Mouse (Mus musculus) CD4-positive helper T cell, adult 2 months (primary cell): ENCODE measurements around the gene Tmem132d.

Experiments
- DNase-seq: peaks from one replicate; pipeline ENCODE4 v3.0.0-alpha.2; 2012; ENCODE audit warnings: low read depth, missing footprints, low spot score

The Tmem132d gene

DNA sequence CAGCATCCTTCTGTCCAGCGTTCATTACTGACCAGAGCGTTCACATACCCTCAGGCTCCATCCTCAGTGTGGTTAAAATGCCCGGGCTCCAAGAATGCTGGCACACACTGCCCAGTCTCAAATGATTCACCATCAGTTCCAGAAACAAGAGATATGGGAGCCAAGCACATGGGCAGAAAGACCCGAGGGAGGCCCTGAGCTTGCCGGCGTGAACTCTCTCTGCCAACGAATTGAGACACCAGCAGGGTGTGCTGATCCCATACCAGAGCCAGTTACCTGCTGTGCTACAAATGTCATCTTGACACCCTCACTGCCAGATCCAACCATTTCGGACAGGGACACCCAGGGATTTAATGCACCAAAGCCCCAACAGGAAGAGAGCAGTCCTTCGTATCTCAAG, 25.3 kb downstream of the Tmem132d start:
- DNase-seq = no peak

DNA sequence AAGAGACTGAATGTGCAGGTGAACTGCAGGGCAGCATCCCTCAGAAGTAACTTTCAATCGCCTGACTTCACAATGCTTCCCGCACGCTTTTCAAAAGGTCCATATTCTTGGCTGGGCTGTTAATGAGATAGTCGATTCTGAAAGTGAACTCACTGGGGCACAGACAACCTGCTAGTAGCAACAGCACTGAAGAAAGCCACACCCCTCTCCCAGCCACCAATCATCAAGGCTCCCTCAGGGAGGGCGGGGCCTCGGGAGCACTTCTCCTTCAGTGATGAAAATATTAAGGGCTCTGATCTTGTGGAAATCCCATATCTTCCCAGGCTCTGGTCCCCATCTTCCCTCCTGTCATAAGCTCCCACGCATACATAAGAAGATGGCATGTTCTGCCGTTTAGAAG, 27.8 kb downstream of the Tmem132d start:
- no peak for DNase-seq

DNA sequence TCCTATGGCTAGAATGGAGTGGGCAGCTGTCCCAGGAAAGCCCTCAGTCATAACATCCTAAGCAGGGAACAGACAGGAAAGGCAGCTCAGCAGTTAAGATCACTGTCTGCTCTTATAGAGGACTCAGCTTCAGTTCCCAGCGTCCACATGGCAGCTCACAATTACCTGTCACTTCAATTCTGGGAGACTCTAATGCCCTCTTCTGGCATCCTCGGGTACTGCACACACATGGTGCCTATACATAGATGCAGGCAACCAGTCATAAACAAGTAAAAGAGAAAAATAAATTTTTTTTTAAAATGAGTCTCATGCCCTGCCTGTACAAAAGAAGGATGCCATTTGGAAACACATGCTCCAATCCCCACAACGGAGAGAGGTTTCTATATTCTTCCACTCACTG, 28.7 kb downstream of the Tmem132d start:
- DNase-seq = no peak

DNA sequence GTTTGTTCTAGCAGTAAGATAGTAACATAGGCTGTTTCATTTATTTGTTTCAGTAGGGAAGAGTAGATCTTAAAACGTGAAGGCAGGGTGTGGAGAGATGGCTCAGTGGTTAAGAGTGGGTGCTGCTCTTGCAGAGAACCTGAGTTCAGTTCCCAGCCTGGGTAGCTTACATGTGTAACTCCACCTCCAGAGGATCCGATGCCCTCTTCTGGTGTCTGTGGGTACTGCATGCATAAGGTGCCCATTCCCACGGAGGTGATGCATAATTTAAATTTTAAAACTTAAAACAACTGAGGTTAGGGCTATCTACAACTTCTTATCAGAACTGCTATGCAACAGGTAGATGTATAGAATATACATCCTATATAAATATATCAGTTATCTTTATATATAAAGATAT, 40.5 kb downstream of the Tmem132d start:
- DNase-seq = no peak

DNA sequence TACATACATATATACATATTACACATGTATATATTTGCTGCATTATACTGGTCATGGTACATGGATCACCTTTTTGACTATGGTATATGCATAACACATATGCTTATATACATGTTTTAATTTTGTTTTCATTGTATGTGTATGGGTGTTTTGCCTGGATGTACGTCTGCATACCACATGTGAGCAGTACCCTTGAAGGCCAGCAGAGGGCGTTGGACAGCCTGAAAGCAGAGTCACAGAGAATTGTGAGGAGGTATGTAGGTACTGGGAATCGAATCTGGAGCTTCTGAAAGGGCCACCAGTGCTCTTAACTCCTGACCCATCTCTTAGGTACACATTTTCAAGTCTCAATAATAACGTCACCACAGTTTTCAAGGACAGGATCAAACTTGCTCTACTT, 43.2 kb downstream of the Tmem132d start:
- no peak for DNase-seq

DNA sequence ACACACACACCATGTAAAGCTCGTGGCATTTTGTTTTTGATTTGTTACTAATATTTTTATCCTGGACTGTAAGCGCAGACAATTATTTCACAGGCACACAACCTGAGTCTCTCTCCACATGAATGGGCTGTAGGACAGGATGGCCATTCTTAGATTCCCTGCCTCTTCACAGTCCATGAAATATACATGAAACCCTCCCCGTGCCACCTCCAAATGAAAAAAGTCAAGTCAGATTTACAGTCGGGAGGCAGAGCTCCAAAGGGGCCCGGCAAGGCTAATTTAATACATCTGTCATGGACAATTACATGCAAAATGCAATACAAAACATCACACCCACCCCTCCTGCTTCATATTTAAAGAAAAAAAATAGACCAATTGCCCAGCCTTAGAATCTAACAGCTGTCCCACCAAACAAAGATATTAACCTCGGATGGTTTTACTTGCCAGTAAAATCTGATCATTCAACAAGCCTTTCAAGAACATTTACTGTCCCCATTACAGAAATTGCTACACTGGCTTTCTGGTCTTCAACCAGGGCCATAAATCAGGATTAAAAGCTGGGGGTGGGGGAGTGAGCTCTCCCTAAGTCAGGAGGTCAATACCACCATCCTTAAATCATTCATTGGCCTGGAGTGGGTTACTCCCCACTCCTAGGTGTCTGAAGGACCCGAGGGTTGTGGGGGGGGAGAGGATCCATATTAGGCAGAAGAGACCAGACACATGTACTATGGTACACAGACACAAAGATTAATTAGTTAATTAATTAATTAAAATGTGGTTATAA, 44.3 kb downstream of the Tmem132d start:
- no peak for DNase-seq

DNA sequence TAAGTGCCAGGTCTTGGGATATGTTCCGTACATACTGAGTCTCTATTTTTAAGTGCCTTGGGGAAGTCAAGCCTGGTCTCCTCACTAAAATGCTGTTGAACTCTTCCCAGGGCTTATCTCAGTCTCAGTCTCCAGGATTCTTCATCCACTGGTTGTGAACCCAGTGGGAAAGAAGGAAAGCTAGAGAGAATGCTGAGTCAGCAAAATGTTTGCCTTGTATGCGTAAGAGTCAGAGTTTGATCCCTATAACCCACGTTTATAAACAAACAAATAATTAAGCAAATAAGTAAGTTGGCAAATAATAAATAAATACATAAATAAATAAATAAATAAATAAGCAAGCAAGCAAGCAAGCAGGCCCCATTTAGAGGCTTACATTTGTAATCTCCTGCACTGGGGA, 63.1 kb downstream of the Tmem132d start:
- no peak for DNase-seq

DNA sequence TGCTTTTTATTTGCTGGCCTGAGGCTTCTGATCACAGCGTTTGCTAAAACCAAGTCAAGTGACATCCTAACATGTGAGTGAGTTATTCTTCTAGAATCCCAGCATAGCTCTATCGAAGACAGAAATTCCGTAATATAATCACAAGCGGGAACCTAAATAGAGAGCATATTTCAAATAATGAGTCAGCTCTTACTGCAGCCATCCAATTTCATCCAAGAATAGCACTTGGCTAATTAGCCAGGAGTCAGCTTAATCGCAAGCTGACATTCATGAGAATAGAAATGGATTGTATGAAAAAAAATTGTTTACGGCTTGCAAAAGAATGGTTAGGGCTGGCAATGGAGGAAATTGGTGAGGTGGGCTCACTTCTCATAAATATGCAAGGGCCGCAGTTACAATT, 63.8 kb downstream of the Tmem132d start:
- no peak for DNase-seq

DNA sequence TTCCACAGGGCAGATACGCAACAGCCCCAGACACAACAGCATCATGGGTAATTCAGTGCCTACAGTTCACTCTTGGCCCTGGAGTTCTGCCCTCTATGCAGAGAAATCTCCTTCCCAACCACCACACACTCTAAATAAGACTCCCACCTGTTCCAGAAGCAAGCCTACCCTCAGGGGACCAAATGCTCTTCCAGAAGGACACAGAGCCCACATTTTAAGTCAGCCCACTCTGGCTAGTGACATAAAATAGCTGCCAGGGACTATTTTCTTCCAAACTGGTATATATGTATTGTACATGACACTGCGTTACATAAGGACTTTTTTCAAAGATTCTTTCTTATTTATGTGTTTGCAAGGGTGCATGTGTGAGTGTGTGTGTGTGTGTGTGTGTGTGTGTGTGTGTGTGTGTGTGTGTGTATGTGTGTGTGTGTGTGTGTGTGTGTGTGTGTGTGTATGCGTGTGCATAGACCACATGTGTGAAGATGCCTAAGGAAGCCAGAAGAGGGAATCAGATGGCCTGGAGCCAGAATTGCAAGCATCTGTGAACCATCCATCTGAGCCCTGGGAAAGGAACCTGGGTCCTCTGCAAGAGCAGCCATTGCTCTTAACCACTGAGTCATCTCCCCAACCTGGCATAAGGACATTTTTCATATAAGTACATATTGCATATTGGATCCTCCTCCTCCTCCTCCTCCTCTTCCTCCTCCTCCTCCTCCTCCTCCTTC, 67.5 kb downstream of the Tmem132d start:
- DNase-seq = no peak

DNA sequence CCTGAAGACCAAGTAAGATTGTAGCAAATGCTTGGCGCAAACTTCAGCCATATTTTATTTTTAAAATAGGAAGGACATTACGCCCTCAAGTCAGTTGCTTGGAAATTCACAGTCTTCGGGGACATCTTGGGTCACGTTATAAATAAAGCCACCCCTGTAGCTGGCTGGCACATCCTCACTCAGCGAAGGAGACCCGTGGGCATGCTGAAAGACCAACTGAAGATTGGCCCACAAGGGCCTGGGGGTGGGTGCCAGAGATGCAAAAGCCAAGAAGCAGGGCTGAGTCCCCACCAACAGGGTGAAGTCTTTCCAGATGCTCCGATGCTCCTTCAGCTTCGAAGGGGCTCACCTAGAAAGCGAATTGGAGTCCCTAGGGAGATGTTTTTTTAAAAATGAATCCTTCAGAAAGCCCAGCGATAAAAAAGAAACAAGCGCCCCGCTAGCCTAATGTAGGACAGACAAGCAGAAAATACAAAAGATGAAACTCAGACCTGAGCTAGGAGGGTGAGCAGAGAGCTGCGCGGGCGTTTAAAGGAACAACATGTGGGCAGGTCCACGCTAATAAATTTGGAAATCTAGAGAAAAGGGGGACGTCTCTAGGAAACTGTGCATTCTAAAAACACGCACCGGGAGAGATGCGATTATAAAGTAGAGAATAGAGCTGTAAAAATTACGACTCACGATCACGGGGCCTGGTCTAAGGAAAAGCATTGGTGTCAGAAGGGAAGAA, 71.8 kb downstream of the Tmem132d start:
- no peak for DNase-seq

DNA sequence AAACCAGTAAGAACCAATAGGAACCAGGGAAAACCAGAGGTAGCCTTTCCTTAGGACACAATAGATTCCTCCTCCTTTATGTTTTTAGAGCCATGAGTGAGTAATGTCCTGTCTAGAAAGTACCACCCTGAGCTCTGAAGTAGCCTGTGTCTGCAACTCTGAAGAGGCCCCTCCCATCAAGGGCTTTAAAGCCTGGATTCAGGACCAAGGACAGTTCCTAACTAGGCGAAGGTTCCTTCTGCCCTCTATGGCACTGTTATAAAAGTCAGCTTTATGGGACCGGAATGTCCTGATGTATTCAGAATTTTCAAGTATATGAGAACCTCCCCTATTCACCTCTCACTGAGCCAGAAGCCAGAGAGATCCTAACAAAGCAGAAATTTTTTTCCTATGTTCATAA, 84.0 kb downstream of the Tmem132d start:
- no peak for DNase-seq

DNA sequence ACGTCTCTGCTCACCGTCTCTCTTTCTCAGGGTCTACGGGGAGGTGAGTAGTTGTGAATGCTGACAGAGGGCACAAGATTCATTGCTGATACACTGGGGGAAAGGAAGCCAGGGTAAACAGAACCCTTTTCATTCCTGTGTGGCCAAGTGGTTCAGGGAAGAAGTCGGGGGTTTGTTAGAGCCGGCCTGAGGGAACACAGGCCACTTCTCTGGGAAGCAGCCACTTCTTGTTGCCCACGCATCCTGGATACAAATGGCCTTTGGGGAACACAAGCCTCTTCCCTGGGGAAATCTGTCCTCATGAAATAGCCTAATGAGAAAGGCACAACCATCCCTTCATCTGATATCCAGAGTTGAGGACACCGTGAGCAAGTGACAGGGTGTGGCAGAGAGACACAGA, 96.0 kb downstream of the Tmem132d start:
- no peak for DNase-seq

DNA sequence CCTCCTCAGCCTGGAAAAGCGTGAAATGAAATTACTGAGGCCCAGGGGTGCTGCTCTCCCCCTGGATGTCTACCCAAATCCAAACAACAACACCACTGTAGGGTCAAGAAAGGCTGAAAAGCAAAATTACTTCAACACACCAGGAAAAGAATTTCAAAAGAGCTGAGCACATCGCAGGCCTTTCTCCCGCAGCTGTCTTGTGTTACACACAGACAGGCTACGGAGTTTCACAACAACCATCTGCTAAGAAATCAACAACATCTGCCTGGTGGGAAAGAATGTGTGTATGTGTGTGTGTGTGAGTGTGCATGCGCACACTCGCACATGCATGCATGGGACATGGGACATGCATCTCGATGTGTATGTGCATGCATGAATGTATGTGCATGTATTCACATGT, 100.1 kb downstream of the Tmem132d start:
- DNase-seq = no peak

DNA sequence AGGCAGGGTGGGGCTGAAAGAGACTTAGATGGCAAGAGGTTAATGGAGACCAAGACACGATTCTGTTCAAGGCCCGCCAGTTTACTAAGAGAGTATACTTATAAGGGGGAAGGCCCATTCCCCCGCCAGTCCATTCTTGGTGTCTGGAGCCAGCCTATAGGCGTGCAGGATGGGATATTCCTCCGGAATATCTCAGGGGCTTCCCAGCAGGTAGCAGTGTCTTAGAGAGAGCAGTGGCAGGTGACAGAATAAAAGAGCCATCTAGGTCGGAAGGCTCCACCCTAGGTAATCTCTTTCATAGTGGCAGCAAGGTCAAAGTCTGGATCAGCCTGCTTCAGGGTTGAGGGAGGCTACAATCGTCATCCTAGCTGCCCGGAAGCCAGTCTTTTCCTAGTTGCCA, 102.5 kb downstream of the Tmem132d start:
- DNase-seq = no peak

DNA sequence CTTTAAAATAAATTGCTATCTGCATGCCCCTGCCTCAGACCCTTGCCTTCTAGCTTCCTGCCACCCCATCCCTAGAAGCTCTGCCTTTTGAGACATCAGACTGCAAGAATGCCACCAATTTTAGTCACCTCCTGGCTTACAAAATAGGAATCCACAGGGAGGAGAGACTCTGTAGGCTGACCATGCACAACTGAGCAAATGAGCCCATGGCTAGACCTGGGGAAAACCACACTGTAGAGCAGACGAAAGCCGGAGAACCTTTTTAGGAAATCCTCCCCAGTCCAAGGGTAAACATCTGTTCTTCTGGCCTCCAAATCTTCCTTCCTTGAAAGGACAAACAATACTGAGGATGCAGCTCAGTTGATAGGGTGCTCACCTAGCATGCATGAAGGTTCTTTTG, 130.5 kb downstream of the Tmem132d start:
- no peak for DNase-seq

DNA sequence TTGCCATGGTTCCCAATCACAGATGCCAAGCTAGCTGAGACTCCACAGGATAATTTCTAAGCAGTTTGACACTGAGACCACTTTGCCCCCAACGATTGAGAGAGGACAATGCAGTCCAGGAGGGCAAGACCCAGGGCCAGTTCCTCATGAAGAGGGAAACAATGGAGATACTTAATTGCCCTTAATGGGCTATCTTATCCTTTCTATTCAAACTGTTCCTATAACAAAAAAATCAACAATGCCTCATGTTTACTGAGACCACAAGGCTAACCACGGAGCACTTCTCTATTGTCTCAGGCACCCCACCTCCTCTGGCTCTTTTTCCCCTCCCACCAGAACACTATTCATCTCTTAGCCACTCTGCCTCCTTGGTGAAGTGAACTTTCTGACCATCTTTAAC, 141.7 kb downstream of the Tmem132d start:
- DNase-seq = no peak

DNA sequence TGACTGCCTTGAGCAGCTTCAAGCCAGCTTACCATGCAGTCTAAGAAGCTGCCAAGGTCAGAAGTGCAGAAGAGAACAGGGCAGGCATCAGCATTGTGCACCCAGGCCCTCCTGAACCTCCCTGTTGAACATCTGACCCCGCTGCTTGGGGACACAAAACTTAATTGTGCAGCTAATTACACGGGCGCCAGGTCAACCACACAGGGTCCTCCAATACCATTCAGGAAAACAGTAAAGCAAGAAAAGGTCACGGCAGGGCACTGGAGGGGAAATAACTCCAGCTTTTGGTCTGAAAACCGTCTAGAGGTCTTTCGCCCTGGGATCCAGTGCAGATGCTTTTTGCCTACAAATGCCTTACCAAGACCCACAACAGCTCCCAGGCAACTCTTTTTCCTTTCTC, 159.6 kb downstream of the Tmem132d start:
- no peak for DNase-seq

DNA sequence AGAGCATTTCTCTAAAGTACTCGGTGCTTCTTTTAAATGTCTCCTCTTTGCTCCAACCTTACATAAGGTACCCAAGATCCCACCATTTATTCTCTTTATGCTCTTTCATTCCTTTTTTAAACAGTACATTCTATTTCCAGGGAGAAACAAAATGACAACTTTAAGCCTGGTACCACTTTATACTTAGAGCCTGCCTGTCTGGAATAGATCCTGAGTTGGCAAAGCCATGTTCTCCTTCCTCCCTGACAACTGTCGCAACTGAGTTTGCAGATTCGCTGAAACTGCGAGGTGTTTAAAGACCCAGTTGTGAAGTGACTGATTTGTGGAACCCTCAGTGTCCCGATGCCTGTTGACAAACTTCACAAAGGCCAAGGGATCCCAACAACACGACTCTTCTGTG, 165.5 kb downstream of the Tmem132d start:
- DNase-seq = no peak

DNA sequence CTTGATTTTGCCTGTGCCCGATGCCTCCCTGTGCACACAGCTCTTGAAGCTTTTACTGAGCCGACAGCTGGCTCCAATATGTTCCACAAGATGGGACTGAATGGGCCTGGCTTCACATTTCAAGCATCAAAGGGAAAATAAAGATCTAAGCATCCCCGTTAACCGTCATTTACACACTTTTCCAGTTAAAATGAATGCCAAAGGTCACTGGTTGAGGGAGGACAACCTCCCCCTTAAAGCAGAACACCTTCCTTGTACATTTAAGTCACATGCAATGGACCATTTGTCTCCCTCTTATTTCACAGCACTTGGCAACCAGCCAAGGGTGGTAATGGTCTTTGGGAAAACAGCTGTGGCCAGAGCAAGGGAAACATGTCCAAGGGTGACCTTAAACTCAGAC, 188.7 kb downstream of the Tmem132d start:
- DNase-seq = no peak

DNA sequence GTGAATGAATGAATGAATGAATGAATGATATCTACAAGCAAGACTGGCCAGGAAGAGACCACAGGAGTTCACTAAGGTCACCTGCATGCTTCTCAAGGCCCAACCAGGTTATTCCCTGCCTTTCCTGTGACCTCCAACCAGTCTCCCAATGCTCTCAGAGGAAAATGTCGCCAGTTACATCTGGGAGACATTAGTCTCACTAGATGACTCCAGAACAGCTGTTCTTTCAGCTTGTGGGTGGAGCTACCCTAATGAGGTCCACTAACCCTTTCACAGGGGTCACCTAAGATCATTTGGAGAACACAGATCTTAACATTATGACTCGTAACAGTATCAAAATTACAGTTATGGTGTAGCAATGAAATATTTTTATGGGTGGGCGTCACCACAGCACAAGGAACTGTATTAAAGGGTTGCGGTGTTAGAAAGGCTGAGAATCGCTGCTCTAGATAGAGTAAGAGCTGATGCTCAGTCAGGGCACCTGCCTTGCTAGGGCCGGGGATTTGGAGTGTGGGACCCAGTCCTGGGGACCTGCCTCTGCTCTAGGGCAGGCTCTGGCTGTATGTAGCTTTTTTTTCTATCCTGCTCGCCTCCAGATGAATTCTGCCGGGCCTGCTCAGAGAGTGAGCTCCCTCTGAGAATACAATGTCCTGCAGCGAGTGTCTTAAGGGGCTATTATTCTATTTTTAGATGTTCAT, 196.1 kb downstream of the Tmem132d start:
- no peak for DNase-seq

DNA sequence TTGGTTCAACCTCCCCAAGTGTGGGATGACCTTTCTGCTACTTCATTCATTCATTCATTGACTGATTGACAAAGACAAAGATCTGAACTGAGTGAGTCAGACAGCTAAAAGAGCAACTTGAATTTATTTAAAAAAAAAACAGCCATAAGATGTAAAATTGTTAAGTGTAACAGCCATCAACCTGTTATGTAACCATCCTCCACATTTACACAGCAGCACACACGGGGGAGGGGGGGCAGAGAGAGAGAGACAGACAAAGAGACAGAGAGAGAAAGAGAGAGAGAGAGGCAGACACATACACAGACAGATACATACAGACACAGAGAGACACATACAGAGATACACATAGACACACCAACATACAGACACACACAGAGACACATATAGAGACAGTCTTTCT, 197.3 kb downstream of the Tmem132d start:
- no peak for DNase-seq

DNA sequence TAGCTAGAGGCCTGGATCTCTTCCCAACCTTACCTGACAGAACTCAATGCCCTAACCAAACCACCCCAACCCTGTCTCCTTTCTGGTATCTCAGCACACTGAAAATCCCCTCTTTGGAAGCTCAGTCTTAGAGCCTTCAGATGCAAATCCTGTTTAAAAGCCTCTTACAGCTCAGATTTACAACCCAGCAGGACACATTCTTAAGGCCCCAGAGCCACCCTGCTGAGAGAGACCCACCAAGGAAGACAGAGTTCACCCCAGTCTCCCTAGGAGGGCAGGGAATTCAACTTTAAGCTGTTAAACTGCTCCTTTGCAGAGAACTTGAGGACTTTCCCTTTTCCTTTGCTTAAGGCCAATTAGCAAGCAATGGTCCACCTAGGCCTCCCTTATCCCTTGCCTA, 199.8 kb downstream of the Tmem132d start:
- DNase-seq = no peak
